Mouse (Mus musculus) ES-E14 (cell line): ENCODE measurements around the gene Rundc3a. TPM values are rescaled to one million over a fixed set of nuclear protein-coding genes. Genes with fewer than 3 reads are reported as not detected.

Source experiments
- DNase-seq: peaks from one replicate; pipeline ENCODE4 v3.0.0-alpha.2; 2013; ENCODE audit warnings: low read depth, low spot score
- H3K27ac ChIP-seq: 2 replicates; pipeline ENCODE4 v1.5.1; 2012; ENCODE audit warnings: low read depth, mild to moderate bottlenecking, low read length, moderate library complexity, mixed read lengths; ENCODE audit not compliant: poor library complexity, insufficient read depth, severe bottlenecking
- H3K36me3 ChIP-seq: 2 replicates; pipeline ENCODE4 v1.6.1; 2012; ENCODE audit warnings: mild to moderate bottlenecking, low read length, moderate library complexity, mixed read lengths; ENCODE audit not compliant: control insufficient read depth, poor library complexity, insufficient read depth, severe bottlenecking
- H3K4me1 ChIP-seq, 2 experiments: fragments of 150-350 bp in 1 of 2; sonication (generic) in 1 of 2; 2 replicates each; pipeline ENCODE4 v1.6.1; 2012; ENCODE audit warnings: low read length in 2 of 2, mild to moderate bottlenecking in 1 of 2, mixed read lengths in 1 of 2; ENCODE audit not compliant: control insufficient read depth in 2 of 2, insufficient read depth in 2 of 2, poor library complexity in 1 of 2
- H3K4me3 ChIP-seq, 2 experiments: fragments of 150-350 bp in 1 of 2; sonication (generic) in 1 of 2; 2 replicates each; pipeline ENCODE4 v1.5.1; 2012; ENCODE audit warnings: low read length in 2 of 2, low read depth in 1 of 2, mild to moderate bottlenecking in 1 of 2, mixed read lengths in 1 of 2; ENCODE audit not compliant: insufficient read depth in 1 of 2, poor library complexity in 1 of 2, severe bottlenecking in 1 of 2
- H3K9ac ChIP-seq: 2 replicates; pipeline ENCODE4 v1.6.1; 2012; ENCODE audit warnings: low read depth, mild to moderate bottlenecking, low read length, mixed read lengths; ENCODE audit not compliant: poor library complexity, insufficient read depth, severe bottlenecking
- H3K9me3 ChIP-seq: fragments of 150-350 bp; sonication (generic); 2 replicates; pipeline ENCODE4 v1.6.1; 2012; ENCODE audit warnings: low read depth, mild to moderate bottlenecking, low read length; ENCODE audit not compliant: control insufficient read depth, insufficient read depth
- CHD2 ChIP-seq: IDR thresholded peaks from 2 replicates; pipeline ENCODE4 v1.6.1; 2014; ENCODE audit warnings: mild to moderate bottlenecking, low read depth, low read length, inconsistent platforms
- HCFC1 ChIP-seq: IDR thresholded peaks from 2 replicates; pipeline ENCODE4 v1.6.1; 2012; ENCODE audit warnings: low read length, inconsistent platforms, borderline replicate concordance; ENCODE audit not compliant: insufficient read depth
- MAFK ChIP-seq: IDR thresholded peaks from 2 replicates; pipeline ENCODE4 v1.6.1; 2014; ENCODE audit warnings: mild to moderate bottlenecking, low read depth, low read length, inconsistent platforms; ENCODE audit not compliant: insufficient read depth
- ZC3H11A ChIP-seq: IDR thresholded peaks from 2 replicates; pipeline ENCODE4 v1.6.1; 2012; ENCODE audit warnings: low read depth, mild to moderate bottlenecking, inconsistent platforms, low read length, borderline replicate concordance
- ZNF384 ChIP-seq: IDR thresholded peaks from 2 replicates; pipeline ENCODE4 v1.6.1; 2012; ENCODE audit warnings: low read depth, low read length, inconsistent platforms
- in situ Hi-C, 2 experiments: fragments of 600-800 bp; cut with MboI; formaldehyde crosslinking; loops; one replicate each; pipeline ENCODE4 v1.15.1; 2025; ENCODE audit warnings: low sequenced_read_pairs in 2 of 2, inconsistent platforms in 1 of 2; ENCODE audit not compliant: unreplicated experiment in 2 of 2
- total RNA-seq: library from RNA; depleted of rRNA; stranded (reverse); fragments of 300-350 nt; gene quantifications from 2 replicates; pipeline ENCODE4 v1.2.3, GENCODE M21; 2012

Rundc3a gene
- total RNA-seq, 1 experiment = 6.7 TPM

DNA sequence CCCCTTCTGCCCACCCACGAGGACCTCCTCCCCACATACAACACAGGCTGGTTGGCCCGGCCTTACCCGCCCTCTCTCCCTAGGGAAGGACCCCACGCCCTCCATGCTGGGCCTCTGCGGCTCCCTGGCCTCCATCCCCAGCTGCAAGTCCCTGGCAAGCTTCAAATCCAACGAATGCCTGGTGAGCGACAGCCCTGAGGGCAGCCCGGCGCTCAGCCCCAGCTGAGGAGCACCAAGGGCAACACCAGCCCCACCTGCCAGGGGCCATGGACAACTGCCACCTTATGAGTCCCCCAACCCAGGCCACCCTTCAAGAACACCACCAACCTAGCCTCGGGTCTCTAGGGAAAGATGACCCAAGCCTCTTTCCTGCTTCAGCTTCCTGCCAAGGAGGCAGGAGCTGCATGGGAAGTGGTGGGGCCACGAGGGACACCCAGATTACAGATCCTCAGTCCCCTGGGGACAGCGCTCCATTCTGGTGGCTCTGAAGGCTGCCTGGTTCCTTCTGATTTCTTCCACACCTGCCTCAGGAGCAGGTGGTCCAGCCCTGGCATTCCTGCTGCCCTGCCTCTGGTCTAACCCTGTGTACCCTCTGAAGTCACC, 8.8 kb downstream of the Rundc3a start:
- in situ Hi-C loops = no loop called here
- no peak for DNase-seq
- TF ChIP-seq CHD2 = no peak
- no peak for TF ChIP-seq HCFC1
- no peak for TF ChIP-seq MAFK
- TF ChIP-seq ZC3H11A = no peak
- TF ChIP-seq ZNF384 = no peak
- H3K9me3 ChIP-seq = no peaks in the 10 kb centered on the region
- no peak overlapping the region for H3K4me3 ChIP-seq
- H3K27ac ChIP-seq = no peak overlapping the region
- no peak overlapping the region for H3K9ac ChIP-seq
- H3K4me1 ChIP-seq = peaks cover 6 to 32% of the 10 kb centered on the region in 2 experiments; a peak in 2 of 4 replicates
- H3K36me3 ChIP-seq = peaks cover 42% of the 10 kb centered on the region

- Histone ChIP-seq H3K4me3 (no peak overlapping the region), H3K9ac (no peak overlapping the region), H3K36me3 (peaks cover 42% of the 10 kb centered on the region), H3K4me1 (peaks cover 2 to 24% of the 10 kb centered on the region in 2 experiments; a peak in 1 of 4 replicates), H3K27ac (no peak overlapping the region), H3K9me3 (no peaks in the 10 kb centered on the region)
- in situ Hi-C loops = no loop called here
- no peak for DNase-seq
- TF ChIP-seq MAFK = no peak
- TF ChIP-seq ZNF384 = no peak
- TF ChIP-seq ZC3H11A = no peak
- TF ChIP-seq HCFC1 = no peak
- no peak for TF ChIP-seq CHD2
Observed at GRCm38 (mm10) chr11:102403657-102404056, 10.5 kb downstream of the Rundc3a start.

DNA sequence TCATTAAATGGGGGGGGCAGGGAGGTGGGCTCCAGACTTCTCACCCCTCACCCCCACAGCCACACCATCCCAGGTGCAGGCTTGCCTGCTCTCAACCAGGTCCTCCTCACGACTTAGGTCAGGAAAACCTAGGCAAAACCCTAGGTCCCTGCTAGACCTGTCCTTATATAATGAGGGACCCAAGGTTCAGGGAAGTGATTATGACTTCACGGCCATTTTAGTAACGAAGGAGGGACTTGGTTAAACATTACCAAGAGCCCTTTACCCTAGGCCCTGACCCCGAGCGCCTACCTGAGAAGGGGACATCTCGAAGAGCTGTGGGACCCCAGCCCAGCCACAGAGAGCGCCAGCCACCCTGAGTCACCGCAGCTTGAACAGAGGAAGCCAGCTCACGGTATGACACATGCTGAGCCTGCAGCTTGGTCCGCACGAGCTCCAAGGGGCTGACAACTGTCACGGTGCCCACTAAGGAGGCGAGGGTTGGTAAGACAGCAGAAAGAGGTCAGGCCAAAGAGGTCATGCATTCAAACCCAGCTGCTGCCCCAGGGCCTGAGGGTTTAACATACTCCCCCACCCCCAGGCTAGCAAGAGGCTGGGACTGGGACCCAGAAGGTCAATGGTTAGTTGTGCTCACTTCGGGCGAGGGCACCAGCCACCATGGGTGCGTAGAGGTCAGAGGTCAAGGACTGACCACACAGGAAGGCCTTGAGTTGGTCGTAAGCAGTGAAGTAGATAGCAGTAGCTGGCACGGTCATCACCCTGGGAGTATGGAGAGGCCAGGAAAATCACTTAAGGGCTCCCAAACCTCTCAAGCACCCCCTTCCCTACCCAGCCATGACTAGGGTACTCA, 11.2 kb downstream of the Rundc3a start:
- no peaks in the 10 kb centered on the region for H3K9me3 ChIP-seq
- in situ Hi-C loops = no loop called here
- no peak overlapping the region for H3K4me3 ChIP-seq
- peaks cover 42% of the 10 kb centered on the region for H3K36me3 ChIP-seq
- H3K27ac ChIP-seq = no peak overlapping the region
- H3K9ac ChIP-seq = no peak overlapping the region; the same call in 1 of the 2 replicates
- peaks cover 2 to 25% of the 10 kb centered on the region in 2 experiments; a peak in 2 of 4 replicates for H3K4me1 ChIP-seq
- no peak for DNase-seq
- TF ChIP-seq CHD2 (no peak), MAFK (no peak), ZNF384 (no peak), HCFC1 (no peak), ZC3H11A (no peak)

DNA sequence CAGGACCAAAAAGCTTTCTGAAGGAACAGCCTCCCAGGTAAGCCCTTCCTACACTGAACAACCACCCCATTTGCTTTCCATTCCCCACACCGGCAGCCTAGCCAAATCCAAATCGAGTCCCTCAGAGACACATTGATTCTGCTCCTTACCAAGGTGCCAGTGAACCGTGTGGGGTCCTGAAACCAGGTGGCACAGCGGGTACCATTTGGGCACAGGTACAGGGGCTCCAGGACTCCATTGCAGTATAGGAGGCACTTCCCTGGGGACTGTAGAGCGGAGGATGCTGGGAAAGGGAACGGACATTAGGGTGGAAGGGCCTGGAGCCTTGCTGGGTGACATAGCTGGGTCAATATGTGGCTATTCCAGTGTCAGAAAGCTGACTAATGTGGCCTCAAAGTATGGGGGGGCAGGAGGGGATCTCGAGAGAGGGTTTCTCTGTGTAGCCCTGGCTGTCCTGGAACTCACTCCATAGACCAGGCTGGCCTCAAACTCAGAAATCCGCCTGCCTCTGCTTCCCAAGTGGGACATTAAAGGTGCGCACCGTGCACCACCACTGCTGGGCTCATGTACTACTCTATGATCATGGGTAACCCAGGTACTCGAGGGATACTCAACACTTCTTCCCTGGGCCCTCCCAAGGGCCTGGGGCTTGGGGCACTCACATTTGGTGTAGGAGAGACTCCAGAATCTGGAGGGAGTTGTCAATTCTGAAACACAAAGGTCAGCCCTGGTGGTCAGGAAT, 12.5 kb downstream of the Rundc3a start:
- H3K9ac ChIP-seq = peak overlapping the region; percentile 79
- no peak for DNase-seq
- peaks cover 0 to 18% of the 10 kb centered on the region in 2 experiments; a peak in 2 of 4 replicates for H3K4me1 ChIP-seq
- no peaks in the 10 kb centered on the region for H3K9me3 ChIP-seq
- peaks cover 42% of the 10 kb centered on the region for H3K36me3 ChIP-seq
- H3K4me3 ChIP-seq = peak overlapping the region; percentile 75 to 94
- no peak for TF ChIP-seq HCFC1
- 0 out of 2 replicates have a peak overlapping the region, but pooled peaks have one; percentile 67 for H3K27ac ChIP-seq
- in situ Hi-C loops = no loop called here
